Mouse (Mus musculus) urinary bladder, postnatal 0 days (tissue): Measurements from ENCODE around the gene Aim2. TPM values are rescaled to one million over a fixed set of nuclear protein-coding genes. Genes with fewer than 3 reads are reported as not detected.

Experiments
- polyA plus RNA-seq: library from polyadenylated mRNA; unstranded; fragments of >200 nt; fragmentation: Nextera tagmentation; extraction: Ambion mirVana; gene quantifications from 2 replicates; pipeline ENCODE4 v1.2.1, GENCODE M21; 2015

The Aim2 gene
- 5.7 and 9.5 TPM in 2 replicates for polyA plus RNA-seq

DNA sequence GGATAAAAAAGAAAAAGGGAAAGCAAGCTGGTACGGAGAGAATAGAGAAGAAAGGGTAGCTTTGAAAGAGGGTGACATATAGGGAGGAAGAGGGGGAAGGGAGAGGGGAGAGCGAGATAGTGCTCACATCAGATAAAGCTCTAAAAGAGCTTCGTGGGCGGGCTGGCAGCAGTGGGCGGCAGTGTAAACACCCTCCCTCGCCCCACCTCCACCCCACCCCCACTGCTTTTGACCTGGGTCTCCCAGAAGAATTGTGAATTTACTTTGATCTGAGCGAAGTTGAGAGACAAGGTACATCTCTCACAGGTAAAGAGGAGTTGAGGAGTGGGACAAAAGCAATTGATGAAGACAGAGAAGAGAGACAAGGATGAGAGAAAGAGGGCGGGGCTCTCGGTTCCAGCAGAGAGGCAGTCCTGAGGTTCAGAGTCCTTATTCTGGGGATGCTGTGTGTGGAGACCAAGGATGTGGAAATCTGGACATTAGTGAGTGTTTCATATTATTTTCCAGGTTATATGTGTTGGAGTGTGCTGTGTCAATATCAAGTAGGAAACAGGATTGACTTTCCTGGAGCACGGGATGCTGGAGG is at the start of gene Aim2:
Gene Aim2 (plus strand): TSS at position 508 of the 586 bp plus-strand sequence.

GRCm38 (mm10) chr1:173333312-173334253 is 17.1 kb upstream of the Aim2 start, which contains the start of gene Ackr1:
Ackr1 (minus strand) TSS chr1:173333750.

DNA sequence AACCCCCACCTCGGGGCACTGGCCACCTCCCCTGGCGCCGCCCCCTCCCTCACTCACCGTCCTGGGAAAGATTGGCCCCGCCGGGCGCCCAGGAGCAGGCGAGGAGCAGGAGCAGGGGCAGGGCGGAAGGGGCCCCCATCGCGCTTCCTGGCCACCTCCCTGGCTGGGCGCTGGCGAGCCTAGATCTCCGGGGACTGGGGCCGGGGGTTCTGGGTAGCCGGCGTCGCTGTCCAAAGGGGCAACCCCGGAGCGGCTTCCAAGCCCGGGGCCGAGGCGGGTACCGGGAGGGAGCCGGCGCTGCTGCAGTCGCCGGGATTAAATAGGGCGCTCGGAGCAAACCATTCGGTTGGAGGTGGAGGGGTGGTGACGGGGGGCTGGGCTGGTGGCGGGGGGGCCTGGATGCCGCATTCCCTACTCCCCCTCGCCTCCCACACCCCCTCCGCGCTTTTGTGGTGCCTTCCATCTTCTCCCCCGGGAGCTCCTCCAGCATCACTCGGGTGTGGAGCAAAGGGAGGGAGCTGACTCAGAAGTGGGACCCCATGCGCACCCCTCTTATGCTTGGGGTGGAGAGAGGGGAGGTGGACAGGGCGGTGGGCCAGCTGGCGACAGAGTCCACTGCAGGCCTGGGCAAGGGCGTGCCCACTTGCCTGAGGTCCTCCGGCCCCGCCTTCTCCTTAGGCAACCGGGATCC is 16.8 kb downstream of the Aim2 start, which contains the start of gene Cadm3:
Gene Cadm3 (minus strand): TSS at position 340 of the 691 bp plus-strand sequence.

GRCm38 (mm10) chr1:173490812-173491480 is 140.3 kb downstream of the Aim2 start, which contains the start of gene Ifi206:
Ifi206 (minus strand) TSS chr1:173491041.

Other genes starting within 250 kb of the Aim2 start
- gene Olfr1408, start 213.5 kb upstream of the Aim2 start, polyA plus RNA-seq, result not detected in 2 replicates
- not detected in 2 replicates for gene Olfr1406, start 160.2 kb upstream of the Aim2 start, polyA plus RNA-seq
- not detected in 2 replicates for gene Olfr218, start 153.1 kb upstream of the Aim2 start, polyA plus RNA-seq
- gene Olfr1404, start 138.5 kb upstream of the Aim2 start, polyA plus RNA-seq, result not detected in 2 replicates
- gene Fcer1a, start 123.7 kb upstream of the Aim2 start, polyA plus RNA-seq, result 1.5 and 2.1 TPM in 2 replicates
- gene Olfr418, start 84.9 kb upstream of the Aim2 start, polyA plus RNA-seq, result not detected in 2 replicates
- not detected in 2 replicates for gene Mptx2, start 73.1 kb upstream of the Aim2 start, polyA plus RNA-seq
- 1.7 and 2.2 TPM in 2 replicates for gene Ackr1, start 17.1 kb upstream of the Aim2 start, polyA plus RNA-seq
- gene Cadm3, start 16.8 kb downstream of the Aim2 start, polyA plus RNA-seq, result 2.0 and 3.2 TPM in 2 replicates
- 0.14 and 0.17 TPM in 2 replicates for gene Ifi206, start 140.2 kb downstream of the Aim2 start, polyA plus RNA-seq
- gene Ifi214, start 185.1 kb downstream of the Aim2 start, polyA plus RNA-seq, result not detected in 2 replicates
- 0.11 and 0.50 TPM in 2 replicates for gene Ifi213, start 248.4 kb downstream of the Aim2 start, polyA plus RNA-seq